Mouse (Mus musculus): Measurements from ENCODE around the gene Olfr1201. TPM values are rescaled to one million over a fixed set of nuclear protein-coding genes. Genes with fewer than 3 reads are reported as not detected.

The Olfr1201 gene
- not detected for total RNA-seq (2021)
- long read RNA-seq, result 0 reads

GRCm38 (mm10) chr2:88792736-88793135 lies at the start of gene Olfr1201:
Gene Olfr1201, plus strand, starts transcription at chr2:88793036.
- no peak for DNase-seq (ENCODE audit: low spot score in 2 of 2)

- no peak for DNase-seq (ENCODE audit: low spot score in 2 of 2)
Observed at GRCm38 (mm10) chr2:88743379-88743778, 49.5 kb upstream of the Olfr1201 start.

GRCm38 (mm10) chr2:88751270-88751669 lies 41.6 kb upstream of the Olfr1201 start, which contains the start of gene Olfr1198:
Gene Olfr1198, minus strand, starts transcription at chr2:88751370.
- DNase-seq (ENCODE audit: low spot score in 2 of 2), result no peak

- no peak for DNase-seq (ENCODE audit: low spot score in 2 of 2)
Observed at GRCm38 (mm10) chr2:88760369-88760768, 32.5 kb upstream of the Olfr1201 start, which contains the start of gene Olfr1199. Gene Olfr1199, minus strand, starts transcription at chr2:88760469.

GRCm38 (mm10) chr2:88770388-88770787 lies 22.4 kb upstream of the Olfr1201 start, which contains the start of gene Olfr1200:
Gene Olfr1200, minus strand, starts transcription at chr2:88770488.
- DNase-seq (ENCODE audit: low spot score in 2 of 2), result no peak

- DNase-seq (ENCODE audit: low spot score in 2 of 2), result no peak
Observed at GRCm38 (mm10) chr2:88814196-88814595, 21.4 kb downstream of the Olfr1201 start, which contains the start of gene Olfr1202. Gene Olfr1202, plus strand, starts transcription at chr2:88814496.

- DNase-seq (ENCODE audit: low spot score in 2 of 2), result no peak
Observed at GRCm38 (mm10) chr2:88829437-88829836, 36.6 kb downstream of the Olfr1201 start, which contains the start of gene Olfr1205. Gene Olfr1205, plus strand, starts transcription at chr2:88829737.

- DNase-seq (ENCODE audit: low spot score in 2 of 2), result no peak
Observed at GRCm38 (mm10) chr2:88838477-88838876, 45.6 kb downstream of the Olfr1201 start.

Other genes with a start within 250 kb of the Olfr1201 start
- not detected for gene Olfr1188, start 236.1 kb upstream of the Olfr1201 start, total RNA-seq (2021)
- gene Olfr1189, start 206.6 kb upstream of the Olfr1201 start, total RNA-seq (2021), result not detected
- not detected for gene Olfr1191-ps1, start 152.5 kb upstream of the Olfr1201 start, total RNA-seq (2021)
- gene Olfr1192-ps1, start 144.5 kb upstream of the Olfr1201 start, total RNA-seq (2021), result not detected
- not detected for gene Olfr1193, start 117.4 kb upstream of the Olfr1201 start, total RNA-seq (2021)
- gene Olfr1195, start 103.8 kb upstream of the Olfr1201 start, total RNA-seq (2021), result not detected
- gene Olfr1196, start 88.4 kb upstream of the Olfr1201 start, total RNA-seq (2021), result not detected
- gene Olfr1197, start 60.7 kb upstream of the Olfr1201 start, total RNA-seq (2021), result not detected
- gene Olfr1198, start 41.7 kb upstream of the Olfr1201 start, total RNA-seq (2021), result not detected
- gene Olfr1199, start 32.6 kb upstream of the Olfr1201 start, total RNA-seq (2021), result not detected
- gene Olfr1200, start 22.5 kb upstream of the Olfr1201 start, total RNA-seq (2021), result not detected
- gene Olfr1202, start 21.5 kb downstream of the Olfr1201 start, total RNA-seq (2021), result not detected
- not detected for gene Olfr1205, start 36.7 kb downstream of the Olfr1201 start, total RNA-seq (2021)
- gene Olfr1204, start 56.3 kb downstream of the Olfr1201 start, total RNA-seq (2021), result not detected
- gene Olfr1206, start 70.2 kb downstream of the Olfr1201 start, total RNA-seq (2021), result not detected
- gene Olfr1208, start 109.3 kb downstream of the Olfr1201 start, total RNA-seq (2021), result not detected
- not detected for gene Olfr1209, start 122.1 kb downstream of the Olfr1201 start, total RNA-seq (2021)
- not detected for gene Olfr1211, start 145.1 kb downstream of the Olfr1201 start, total RNA-seq (2021)
- gene Olfr1212, start 160.9 kb downstream of the Olfr1201 start, total RNA-seq (2021), result not detected
- gene Gm13762, start 187.2 kb downstream of the Olfr1201 start, total RNA-seq (2021), result not detected
- not detected for gene Olfr1214, start 199.6 kb downstream of the Olfr1201 start, total RNA-seq (2021)
- gene Olfr1215, start 213.9 kb downstream of the Olfr1201 start, total RNA-seq (2021), result not detected
- not detected for gene Olfr1216, start 225.3 kb downstream of the Olfr1201 start, total RNA-seq (2021)
- gene Olfr1217, start 239.0 kb downstream of the Olfr1201 start, total RNA-seq (2021), result not detected